Comparison of ENCODE assay signal across 20 mouse cellular contexts in genomic region chr11:109421205-109421604, GRCm38 (mm10). TPM values are rescaled to one million over a fixed set of nuclear protein-coding genes. Genes with fewer than 3 reads are reported as not detected.
"Had no signal": no experiment of that assay in that cellular context is flagged by ENCODE, and none has a peak within 500 bp of the region (broad histone marks: within the 10 kb centered on the region; RNA-seq: fewer than 3 reads in every experiment).

No protein-coding gene starts in this region.

- H3K36me3 ChIP-seq: midbrain, embryonic 12.5 days; midbrain, embryonic 15.5 days; neural tube, embryonic 12.5 days had no signal

- ATAC-seq: midbrain, embryonic 15.5 days had no signal

- H3K4me2 ChIP-seq: lung, embryonic 14.5 days; midbrain, embryonic 12.5 days; midbrain, embryonic 15.5 days; neural tube, embryonic 12.5 days had no signal

- DNase-seq: lung, adult 18-20 months; lung, embryonic 14.5 days; lung, postnatal 10 days; lung, postnatal 4 days; right cerebral cortex, postnatal 14 days; thymus, adult 18-20 months; thymus, postnatal 14 days; thymus, postnatal 36 days had no signal

- H3K9ac ChIP-seq: liver, embryonic 14.5 days; lung, embryonic 14.5 days; midbrain, embryonic 12.5 days; midbrain, embryonic 15.5 days; neural tube, embryonic 12.5 days had no signal

- H3K27ac ChIP-seq: liver, embryonic 14.5 days; midbrain, embryonic 12.5 days; midbrain, embryonic 15.5 days; neural tube, embryonic 12.5 days had no signal

- H3K4me1 ChIP-seq: midbrain, embryonic 15.5 days; neural tube, embryonic 12.5 days had no signal

- H3K4me3 ChIP-seq: megakaryocyte, embryonic 14.5 days; midbrain, embryonic 12.5 days; midbrain, embryonic 15.5 days; neural tube, embryonic 12.5 days had no signal

- H3K9me3 ChIP-seq: megakaryocyte, embryonic 14.5 days; midbrain, embryonic 12.5 days; midbrain, embryonic 15.5 days had no signal

- H3K27me3 ChIP-seq: megakaryocyte, embryonic 14.5 days; midbrain, embryonic 15.5 days; neural tube, embryonic 12.5 days had no signal

RNA-seq across cellular contexts. Expression of gene 9930022D16Rik, which starts 7.5 kb away (rescaled TPM):
- total RNA-seq: megakaryocyte progenitor cell, adult 5-6 weeks; midbrain, postnatal 0 days had no signal
- polyA plus RNA-seq: liver, embryonic 14.5 days; liver, embryonic 16.5 days; lung, embryonic 14.5 days; lung, embryonic 16.5 days; midbrain, embryonic 12.5 days; midbrain, embryonic 15.5 days; midbrain, postnatal 0 days; neural tube, embryonic 12.5 days; neural tube, embryonic 14.5 days; stomach, embryonic 14.5 days; stomach, embryonic 16.5 days had no signal
